Mouse (Mus musculus) embryonic stem cell, embryonic (primary cell): ENCODE measurements around the gene Tmtc1.

Experiments used
- CTCF ChIA-PET, 4 experiments: fragments of 300-600 bp in 2 of 4; fragments of 350-600 bp in 2 of 4; sonication (Branson Sonifier 250); formaldehyde crosslinking; loops; one replicate each; lab custom pipeline; 2022; ENCODE audit warnings: inconsistent platforms in 2 of 4; lab: Charles Lee
- POLR2A ChIA-PET, 4 experiments: fragments of 300-600 bp in 2 of 4; fragments of 350-600 bp in 2 of 4; sonication (Branson Sonifier 250); formaldehyde crosslinking; loops; one replicate each; lab custom pipeline; 2022; ENCODE audit warnings: antibody characterized with exemption in 4 of 4, inconsistent platforms in 1 of 4; lab: Charles Lee

The Tmtc1 gene

DNA sequence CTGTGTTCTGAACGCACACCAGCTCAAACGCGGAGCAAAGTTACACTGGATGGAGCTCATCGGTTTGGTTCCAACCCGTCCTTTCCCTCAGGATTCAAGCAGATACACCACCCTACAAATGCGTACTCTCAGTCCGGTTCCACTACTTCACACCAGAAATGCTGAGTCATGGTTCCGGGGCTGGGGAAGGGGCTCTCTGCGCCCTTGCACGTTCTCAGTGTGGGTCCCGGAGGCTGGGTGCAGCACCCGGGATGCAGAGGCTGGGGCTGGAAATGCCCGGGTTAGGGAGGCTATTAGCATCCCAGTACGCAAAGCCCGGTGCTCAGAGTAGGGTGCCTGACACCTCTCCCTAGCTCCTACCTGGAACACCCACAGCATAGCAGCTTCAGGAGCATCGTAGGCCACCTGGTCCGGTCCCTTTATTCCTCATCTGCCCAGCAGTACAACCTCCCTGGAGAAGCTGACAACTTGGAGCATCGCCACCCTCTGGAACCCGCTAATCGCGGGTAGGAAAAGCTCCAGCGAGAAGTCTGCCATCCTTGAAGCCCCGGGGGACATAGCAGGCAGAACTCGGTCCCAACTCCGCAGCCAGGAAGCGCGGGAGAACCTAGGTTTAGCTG lies 1.4 kb downstream of the Tmtc1 start:
- ChIA-PET POLR2A (interaction anchor here (0.8 to 2.9 kb wide), 32 partner anchors 10 to 677 kb away, joined by 3 to 13 read pairs (median 4); partner anchors contain the start of genes Caprin2 (in 2 of the 4), Ergic2 (in 2 of the 4) and Ipo8 (in 2 of the 4)), CTCF (interaction anchor here in 1 of 4 experiments (0.7 to 1.1 kb wide), 2 partner anchors 12 to 471 kb away, joined by 3 read pairs; no protein-coding TSS in a partner anchor)

- ChIA-PET CTCF (interaction anchor here in 3 of 4 experiments (0.7 to 1.1 kb wide), 4 partner anchors 28 to 566 kb away, joined by 3 to 10 read pairs (median 4); no protein-coding TSS in a partner anchor), POLR2A (interaction anchor here (0.5 to 2.9 kb wide), 26 partner anchors 9 to 677 kb away, joined by 3 to 10 read pairs (median 4); partner anchors contain the start of genes Ergic2 (in 2 of the 4), Ipo8 (in 2 of the 4) and Caprin2 (in 1 of the 4))
Measured at GRCm38 (mm10) chr6:148441871-148442270, 2.3 kb downstream of the Tmtc1 start.

DNA sequence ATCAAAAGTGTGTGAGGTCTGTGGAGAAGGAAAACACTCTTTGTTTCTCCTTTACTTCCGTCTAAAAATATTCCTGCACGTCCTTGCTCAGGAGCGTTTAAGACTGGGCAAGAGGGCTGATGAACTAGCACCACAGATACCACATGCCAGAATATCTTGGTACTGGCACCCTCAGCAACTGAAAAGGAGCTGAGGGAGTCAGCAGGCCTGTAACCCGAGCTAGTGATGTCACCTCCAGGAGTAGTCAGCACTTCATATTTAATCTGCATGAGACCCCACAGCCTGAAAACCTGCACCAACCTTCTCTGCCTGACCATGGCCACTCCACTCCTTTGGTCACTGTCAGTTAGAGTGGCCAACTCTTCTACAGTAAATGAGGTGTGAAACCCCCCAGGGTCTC lies 5.1 kb downstream of the Tmtc1 start:
- ChIA-PET POLR2A (interaction anchor here in 1 of 4 experiments (0.7 kb wide), 1 partner anchor 80 kb away, joined by 3 read pairs; no protein-coding TSS in a partner anchor), CTCF (interaction anchor here in 1 of 4 experiments (0.6 kb wide), 1 partner anchor 1797 kb away, joined by 3 read pairs; the partner anchor contains the start of genes Med21 and Tm7sf3)

DNA sequence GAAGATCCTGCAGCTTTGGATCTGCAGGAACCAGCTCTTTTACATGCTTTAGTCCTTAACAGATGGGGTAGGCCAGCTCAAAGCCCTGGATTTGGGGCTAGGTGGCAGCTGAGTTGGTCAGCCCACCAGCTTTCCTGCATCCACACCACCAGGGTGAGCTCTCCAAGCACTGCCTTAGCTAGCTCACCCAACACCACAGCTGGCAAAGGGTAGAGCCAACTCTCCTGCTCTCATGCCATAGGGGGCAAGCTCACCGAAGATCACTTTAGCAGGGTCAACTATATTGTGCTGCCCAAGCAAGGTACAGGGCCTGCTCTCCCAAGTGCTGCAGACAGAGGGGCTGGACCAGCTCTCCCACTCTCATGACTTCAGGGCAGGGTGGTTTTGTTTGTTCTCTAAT lies 6.6 kb downstream of the Tmtc1 start:
- POLR2A ChIA-PET = no interaction called here
- CTCF ChIA-PET = interaction anchor here in 1 of 4 experiments (0.6 kb wide), 1 partner anchor 40 kb away, joined by 3 read pairs; no protein-coding TSS in a partner anchor

GRCm38 (mm10) chr6:148436441-148437001 lies 7.7 kb downstream of the Tmtc1 start:
- ChIA-PET CTCF (interaction anchor here in 1 of 4 experiments (0.5 kb wide), 1 partner anchor 389 kb away, joined by 5 read pairs; no protein-coding TSS in a partner anchor), POLR2A (no interaction called here)

DNA sequence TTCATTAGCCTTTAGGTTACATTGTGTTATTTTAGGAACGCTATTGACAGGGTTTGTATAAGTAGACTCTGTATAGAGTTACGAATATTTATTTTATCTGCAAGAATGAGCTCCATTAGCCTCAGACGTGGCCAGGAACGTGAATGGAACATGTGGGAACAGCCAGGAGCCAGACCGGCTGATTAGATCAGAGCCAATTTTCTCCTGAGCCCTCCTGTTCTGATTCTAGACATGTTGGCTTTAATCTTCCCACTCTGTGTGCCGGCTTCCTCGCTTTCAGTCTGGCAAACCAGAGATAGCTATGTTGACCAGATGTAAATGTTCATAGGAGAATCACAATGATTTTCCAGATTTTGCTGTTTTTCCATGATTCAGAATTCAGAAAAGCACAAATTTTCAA lies 22.6 kb downstream of the Tmtc1 start:
- ChIA-PET POLR2A (no interaction called here), CTCF (no interaction called here)

- POLR2A ChIA-PET = interaction anchor here in 2 of 4 experiments (0.6 to 1.3 kb wide), 4 partner anchors 16 to 63 kb away, joined by 4 to 5 read pairs (median 4); no protein-coding TSS in a partner anchor
- CTCF ChIA-PET = no interaction called here
Measured at GRCm38 (mm10) chr6:148420387-148420786, 23.8 kb downstream of the Tmtc1 start.

DNA sequence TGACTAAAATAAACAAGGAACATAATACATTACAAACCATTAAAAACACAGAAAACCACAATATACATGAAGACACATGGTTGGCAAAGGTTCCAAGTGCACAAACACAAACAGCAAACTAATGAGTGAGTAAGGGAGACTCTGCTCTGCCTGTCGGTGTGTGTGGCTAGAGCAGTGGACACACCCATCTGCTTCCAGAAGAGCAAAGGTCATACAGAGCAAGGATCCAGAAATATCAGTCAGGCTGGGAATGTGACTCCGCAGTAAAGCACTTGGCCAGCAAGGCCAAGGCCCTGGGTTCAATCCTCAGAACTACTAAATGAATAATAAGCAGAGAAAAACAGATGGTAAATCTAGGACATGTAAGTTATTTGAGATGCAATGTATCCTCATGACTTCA lies 27.6 kb downstream of the Tmtc1 start:
- ChIA-PET POLR2A (no interaction called here), CTCF (no interaction called here)

GRCm38 (mm10) chr6:148413638-148414037 lies 30.6 kb downstream of the Tmtc1 start:
- ChIA-PET POLR2A (interaction anchor here in 1 of 4 experiments (0.6 to 0.7 kb wide), 2 partner anchors 9 to 10 kb away, joined by 3 to 5 read pairs; no protein-coding TSS in a partner anchor), CTCF (interaction anchor here in 3 of 4 experiments (0.6 to 1.1 kb wide), 14 partner anchors 9 to 1005 kb away, joined by 3 to 8 read pairs (median 4); no protein-coding TSS in a partner anchor)

GRCm38 (mm10) chr6:148406792-148407490 lies 37.2 kb downstream of the Tmtc1 start:
- ChIA-PET POLR2A (interaction anchor here in 2 of 4 experiments (0.7 to 4.8 kb wide), 5 partner anchors 36 to 489 kb away, joined by 3 to 15 read pairs (median 3); partner anchors contain the start of genes Tmtc1 (in 2 of the 2) and Caprin2 (in 1 of the 2)), CTCF (no interaction called here)

DNA sequence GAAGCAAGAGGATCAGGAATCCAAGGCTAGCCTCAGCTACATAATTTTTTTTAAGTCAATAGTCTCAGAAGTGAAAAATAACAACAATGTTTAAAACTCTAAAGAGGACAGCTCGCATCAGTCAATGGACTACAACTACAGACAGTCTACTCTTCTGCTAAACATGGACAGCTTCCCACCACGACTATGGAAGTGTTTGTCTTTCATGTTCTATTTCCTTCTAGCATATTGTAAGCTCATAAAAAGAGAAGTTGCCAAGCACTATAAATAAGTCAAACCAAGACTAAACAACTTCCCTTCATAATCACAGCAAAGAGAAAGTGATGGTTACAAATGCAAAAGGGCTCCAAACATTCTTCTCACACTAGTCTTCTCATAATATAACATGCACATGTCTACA lies 38.6 kb downstream of the Tmtc1 start:
- POLR2A ChIA-PET = interaction anchor here in 2 of 4 experiments (1.2 to 4.8 kb wide), 6 partner anchors 39 to 552 kb away, joined by 3 to 17 read pairs (median 6); partner anchors contain the start of gene Tmtc1 (in 1 of the 2)
- CTCF ChIA-PET = interaction anchor here in 1 of 4 experiments (0.6 kb wide), 1 partner anchor 301 kb away, joined by 3 read pairs; no protein-coding TSS in a partner anchor

GRCm38 (mm10) chr6:148404500-148404899 lies 39.7 kb downstream of the Tmtc1 start:
- POLR2A ChIA-PET = interaction anchor here in 3 of 4 experiments (0.6 to 4.8 kb wide), 21 partner anchors 9 to 553 kb away, joined by 3 to 17 read pairs (median 5); partner anchors contain the start of genes Tmtc1 (in 3 of the 3) and Caprin2 (in 2 of the 3)
- CTCF ChIA-PET = interaction anchor here in 2 of 4 experiments (0.6 to 1.1 kb wide), 3 partner anchors 9 to 1228 kb away, joined by 3 to 4 read pairs (median 3); no protein-coding TSS in a partner anchor

- ChIA-PET CTCF (interaction anchor here in 2 of 4 experiments (0.8 to 1.1 kb wide), 2 partner anchors 10 to 162 kb away, joined by 3 to 4 read pairs; no protein-coding TSS in a partner anchor), POLR2A (interaction anchor here in 3 of 4 experiments (0.6 to 4.8 kb wide), 15 partner anchors 10 to 492 kb away, joined by 3 to 17 read pairs (median 5); partner anchors contain the start of genes Caprin2 (in 2 of the 3) and Tmtc1 (in 2 of the 3))
Measured at GRCm38 (mm10) chr6:148403761-148404160, 40.4 kb downstream of the Tmtc1 start.

DNA sequence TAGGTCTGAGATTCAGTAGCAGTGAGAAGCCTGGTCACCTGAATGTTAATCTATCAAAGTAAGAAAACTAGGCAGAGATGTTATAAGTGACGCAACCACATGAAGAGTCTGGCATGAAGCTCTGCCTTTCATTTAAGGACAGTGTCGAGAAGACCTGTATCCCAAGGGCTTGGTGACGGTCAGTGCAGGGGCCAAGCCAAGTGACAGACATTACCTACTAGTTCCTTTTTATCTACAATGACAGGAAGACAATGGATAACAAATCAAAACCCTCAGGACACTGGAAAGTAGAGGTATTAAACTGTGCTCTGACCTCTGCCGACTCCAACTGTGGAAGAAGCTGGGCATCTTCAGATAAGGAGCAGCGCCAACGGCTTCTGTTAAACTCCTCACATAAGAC lies 43.2 kb downstream of the Tmtc1 start:
- CTCF ChIA-PET = interaction anchor here in 1 of 4 experiments (0.7 kb wide), 1 partner anchor 54 kb away, joined by 3 read pairs; no protein-coding TSS in a partner anchor
- POLR2A ChIA-PET = interaction anchor here in 1 of 4 experiments (1.1 to 1.6 kb wide), 2 partner anchors 47 to 495 kb away, joined by 5 to 8 read pairs; partner anchors contain the start of gene Caprin2

- POLR2A ChIA-PET = no interaction called here
- CTCF ChIA-PET = interaction anchor here in 1 of 4 experiments (0.7 kb wide), 1 partner anchor 93 kb away, joined by 3 read pairs; no protein-coding TSS in a partner anchor
Measured at GRCm38 (mm10) chr6:148399541-148399940, 44.6 kb downstream of the Tmtc1 start.

- CTCF ChIA-PET = interaction anchor here in 1 of 4 experiments (0.6 kb wide), 1 partner anchor 361 kb away, joined by 5 read pairs; no protein-coding TSS in a partner anchor
Measured at GRCm38 (mm10) chr6:148398888-148399287, 45.3 kb downstream of the Tmtc1 start.

DNA sequence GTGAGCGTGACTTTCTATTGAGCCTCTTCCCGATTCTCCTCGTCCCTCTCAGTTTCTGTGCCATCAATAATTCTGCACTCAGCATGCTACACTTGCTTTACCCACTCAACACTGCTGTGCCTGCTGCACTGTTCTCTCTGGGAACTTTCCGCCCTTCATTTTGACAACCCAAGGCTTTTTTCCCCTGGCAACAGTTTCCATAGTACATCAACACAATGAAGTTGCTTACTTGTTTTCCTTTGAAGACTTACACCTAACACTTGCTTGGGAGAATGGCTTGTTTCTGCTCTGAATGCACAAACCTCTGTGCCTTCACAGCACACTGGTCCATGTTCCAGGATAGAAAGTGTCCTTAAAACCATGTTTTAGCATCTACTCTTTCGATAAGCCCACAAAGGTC lies 46.9 kb downstream of the Tmtc1 start:
- CTCF ChIA-PET = interaction anchor here in 1 of 4 experiments (1.4 kb wide), 1 partner anchor 11 kb away, joined by 3 read pairs; no protein-coding TSS in a partner anchor
- POLR2A ChIA-PET = no interaction called here

More at GRCm38 (mm10) chr6:148398888-148399287, 45.3 kb downstream of the Tmtc1 start:
- POLR2A ChIA-PET = interaction anchor here in 2 of 4 experiments (0.7 to 0.8 kb wide), 2 partner anchors 595 to 721 kb away, joined by 3 read pairs; no protein-coding TSS in a partner anchor
